Mouse (Mus musculus): ENCODE measurements at regions not wholly inside any gene's neighbourhood (a gene's known extent, or its start where the extent isn't known, plus 50 kb on each side); places are given as distances from the start of the nearest gene placed in this dataset.
A peak's percentile ranks its signal among the peaks of the same experiment; 100 is the strongest.

DNA sequence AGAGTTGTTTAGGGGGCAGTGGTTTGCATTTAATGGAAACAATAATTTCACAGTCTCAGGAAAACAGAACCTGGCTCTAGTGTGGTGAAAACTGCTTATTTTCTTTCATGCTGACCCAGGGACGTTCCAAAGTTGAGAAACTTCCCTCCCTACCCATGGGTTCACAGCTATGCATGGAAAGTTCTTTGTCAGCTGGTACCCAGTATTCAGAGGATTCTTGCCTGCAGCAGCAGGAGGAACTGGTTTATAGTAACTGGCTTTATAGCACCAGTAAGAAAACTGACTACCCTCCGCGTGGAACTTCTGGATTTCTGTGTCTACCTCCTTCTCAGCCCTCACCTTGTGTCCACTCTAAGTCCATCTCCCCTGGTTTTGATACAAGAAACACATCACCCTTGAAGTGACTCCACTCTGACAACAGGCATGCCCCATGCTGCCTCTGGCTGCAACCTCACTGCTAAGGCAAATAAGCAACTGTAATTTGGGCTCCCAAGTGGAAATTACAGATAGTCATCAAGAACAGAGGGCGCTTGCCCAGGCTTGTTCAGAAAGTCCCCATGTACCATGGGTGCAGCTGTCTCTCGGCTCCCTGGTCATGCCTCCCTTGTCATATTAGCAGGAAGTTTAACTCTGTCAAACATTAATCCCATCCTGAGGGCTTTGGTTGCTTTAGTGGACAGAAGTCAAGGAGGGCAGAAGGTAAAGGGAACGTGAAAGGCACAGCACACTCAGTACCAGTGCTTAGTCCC, 60.6 kb upstream of the Itm2b start:
- TF ChIP-seq CTCF (IDR thresholded peaks at IDR 0.05; ENCODE audit: low read depth, low read length) = 0 out of 2 replicates have a peak, but pooled peaks have one; percentile 12
- no peak for TF ChIP-seq POLR2A (IDR thresholded peaks at IDR 0.05; ENCODE audit: borderline replicate concordance, low read depth, low read length)

Data from bone marrow macrophage, adult 2 months (primary cell).